Mouse (Mus musculus) olfactory bulb, adult 2 months (tissue): ENCODE measurements around the gene Cyp4a32. TPM values are rescaled to one million over a fixed set of nuclear protein-coding genes. Genes with fewer than 3 reads are reported as not detected.

Experiments
- H3K27ac ChIP-seq: fragments of 200-500 bp; 2 replicates; pipeline ENCODE4 v1.5.1; 2012; ENCODE audit warnings: low read depth, low read length; ENCODE audit not compliant: insufficient read depth
- H3K4me1 ChIP-seq: fragments of 200-500 bp; 2 replicates; pipeline ENCODE4 v1.6.1; 2012; ENCODE audit warnings: low read length; ENCODE audit not compliant: control insufficient read depth, insufficient read depth
- H3K4me3 ChIP-seq: fragments of 200-500 bp; 2 replicates; pipeline ENCODE4 v1.5.1; 2012; ENCODE audit warnings: mild to moderate bottlenecking, low read depth, low read length, moderate library complexity; ENCODE audit not compliant: insufficient read depth
- CTCF ChIP-seq: fragments of 200-500 bp; IDR thresholded peaks from 2 replicates; pipeline ENCODE4 v1.5.1; 2012; ENCODE audit warnings: low read depth, mild to moderate bottlenecking, low read length, moderate library complexity; ENCODE audit not compliant: insufficient read depth
- POLR2A ChIP-seq: fragments of 200-500 bp; IDR thresholded peaks from 2 replicates; pipeline ENCODE4 v1.6.1; 2012; ENCODE audit warnings: mild to moderate bottlenecking, low read depth, low read length, moderate library complexity; ENCODE audit not compliant: insufficient read depth
- WGBS: fragments of 180-500 bp; shearing (Covaris S2); methylation state at CpG from one replicate; pipeline ENCODE4 v1.1.7; 2018; 5-methylcytosine and 5-hydroxymethylcytosine counted together
- polyA plus RNA-seq: library from polyadenylated mRNA; stranded (reverse); fragments of >200 nt; gene quantifications from 2 replicates; pipeline ENCODE4 v1.2.4, GENCODE M21; 2012; ENCODE audit warnings: low replicate concordance; ENCODE audit not compliant: missing spikeins, insufficient read depth, insufficient read length

The Cyp4a32 gene
- polyA plus RNA-seq, 1 experiment, result not detected

GRCm38 (mm10) chr4:115657104-115657866, 56.5 kb downstream of the Cyp4a32 start:
- Histone ChIP-seq H3K4me3 (peak overlapping the region; percentile 48), H3K27ac (no peak overlapping the region), H3K4me1 (peaks cover 7% of the 10 kb centered on the region; the same call in 1 of the 2 replicates)
- TF ChIP-seq CTCF (no peak), POLR2A (no peak)
- 2% methylated on average over 34 of the region's 34 CpGs for WGBS

DNA sequence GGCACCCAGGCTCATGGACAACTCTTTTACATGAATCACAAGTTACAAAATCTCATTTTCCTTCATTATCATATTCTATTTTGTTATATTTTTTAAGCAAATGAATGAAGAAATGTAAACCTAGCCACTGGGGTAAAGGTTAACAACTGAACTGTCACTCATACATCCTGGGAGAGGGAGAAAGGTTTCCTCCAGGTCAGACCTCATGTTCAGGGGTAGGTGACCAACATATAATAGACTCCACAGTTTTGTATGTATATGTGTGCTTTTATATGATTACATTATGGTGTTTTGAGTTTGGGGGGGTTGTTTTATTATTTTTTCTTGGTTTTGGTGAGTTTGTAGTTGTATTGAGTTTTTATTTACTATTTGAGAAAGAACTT, 57.1 kb downstream of the Cyp4a32 start:
- no peak overlapping the region for H3K4me3 ChIP-seq
- TF ChIP-seq CTCF (no peak), POLR2A (no peak)
- H3K4me1 ChIP-seq, result peaks cover 7% of the 10 kb centered on the region; the same call in 1 of the 2 replicates
- no peak overlapping the region for H3K27ac ChIP-seq

DNA sequence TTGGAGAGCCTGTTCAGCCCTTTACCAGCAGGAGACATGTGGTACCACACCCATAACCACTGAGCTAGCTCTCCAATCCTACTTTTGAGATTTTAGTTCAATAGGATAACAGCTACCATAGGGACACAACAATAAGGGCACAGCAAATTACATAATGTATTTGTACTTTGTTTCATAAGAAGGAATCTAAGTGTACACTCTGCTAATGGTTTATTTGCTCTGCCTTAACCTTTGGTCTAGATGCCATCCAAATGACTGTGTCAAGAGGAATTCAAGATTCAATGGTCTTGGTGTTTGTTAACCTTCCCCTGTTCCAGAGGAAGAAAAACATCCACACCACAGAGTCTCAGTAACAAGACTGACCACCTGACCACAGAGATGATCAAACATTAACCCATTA, 58.4 kb downstream of the Cyp4a32 start:
- Histone ChIP-seq H3K27ac (no peak overlapping the region), H3K4me1 (peaks cover 7% of the 10 kb centered on the region; the same call in 1 of the 2 replicates), H3K4me3 (no peak overlapping the region)
- no peak for TF ChIP-seq POLR2A
- no peak for TF ChIP-seq CTCF

Other genes with a start within 250 kb of the Cyp4a32 start
- gene Cyp4a12b, start 189.3 kb upstream of the Cyp4a32 start, polyA plus RNA-seq, result not detected in 2 replicates
- gene Cyp4a30b, start 148.4 kb upstream of the Cyp4a32 start, polyA plus RNA-seq, result not detected in 2 replicates
- not detected in 2 replicates for gene Cyp4a14, start 104.8 kb upstream of the Cyp4a32 start, polyA plus RNA-seq
- not detected in 2 replicates for gene Cyp4a10, start 82.7 kb upstream of the Cyp4a32 start, polyA plus RNA-seq
- not detected in 2 replicates for gene Cyp4a31, start 37.3 kb upstream of the Cyp4a32 start, polyA plus RNA-seq
- not detected in 2 replicates for gene Cyp4b1, start 46.8 kb downstream of the Cyp4a32 start, polyA plus RNA-seq
- gene Efcab14, start 136.8 kb downstream of the Cyp4a32 start, polyA plus RNA-seq, result not detected in 2 replicates
- not detected in 2 replicates for gene Tex38, start 180.0 kb downstream of the Cyp4a32 start, polyA plus RNA-seq
- gene Atpaf1, start 183.8 kb downstream of the Cyp4a32 start, polyA plus RNA-seq, result not detected in 2 replicates
- gene Mob3c, start 227.1 kb downstream of the Cyp4a32 start, polyA plus RNA-seq, result not detected in 2 replicates
- gene Mknk1, start 238.2 kb downstream of the Cyp4a32 start, polyA plus RNA-seq, result not detected in 2 replicates